Mouse (Mus musculus): ENCODE data around the gene Angptl1.

The Angptl1 gene

DNA sequence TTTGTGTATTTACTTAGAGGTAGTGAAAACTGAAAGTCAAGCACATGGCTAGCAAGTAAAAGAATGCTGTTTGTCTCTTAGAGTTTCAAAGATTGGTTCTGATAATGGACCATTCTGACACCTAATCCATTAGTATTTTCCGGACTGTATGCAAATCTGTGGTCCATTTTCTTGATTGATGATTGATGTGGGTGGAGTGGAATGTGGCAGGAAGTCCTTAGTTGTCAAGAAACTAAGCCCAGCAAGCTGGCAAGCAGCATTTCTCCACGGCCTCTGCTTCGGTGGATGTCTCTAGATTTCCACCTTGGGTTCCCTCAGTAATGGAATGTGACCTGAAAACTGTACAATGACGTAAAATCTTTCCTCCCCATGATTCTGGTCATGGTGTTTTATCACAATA lies 32.3 kb downstream of the Angptl1 start:
- in situ Hi-C loops (cut with MboI, MseI) = no loop called here

GRCm38 (mm10) chr1:156884782-156885181 lies 46.4 kb downstream of the Angptl1 start:
- in situ Hi-C loops (cut with MboI, MseI) = no loop called here

GRCm38 (mm10) chr1:156885879-156886278 lies 47.5 kb downstream of the Angptl1 start:
- in situ Hi-C loops (cut with MboI, MseI) = no loop called here

DNA sequence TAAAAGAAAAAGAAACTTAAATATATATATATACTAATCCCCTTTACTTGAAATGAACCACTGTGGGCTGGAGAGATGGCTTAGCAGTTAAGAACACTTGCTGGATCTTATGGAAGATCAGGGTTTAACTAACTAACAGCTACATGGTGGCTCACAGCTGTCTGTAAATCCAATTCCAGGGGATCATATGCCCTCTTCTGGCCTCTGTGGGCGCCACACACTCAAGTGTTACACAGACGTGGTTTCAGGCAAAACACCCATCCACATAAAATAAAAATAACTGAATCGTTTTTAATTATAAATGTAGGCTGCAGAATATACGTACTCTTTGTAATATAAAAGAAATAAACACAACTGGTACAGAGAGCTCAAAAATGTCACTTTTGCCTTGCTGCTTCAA lies 50.5 kb downstream of the Angptl1 start:
- in situ Hi-C loops (cut with MboI, MseI) = no loop called here

GRCm38 (mm10) chr1:156891561-156891960 lies 53.2 kb downstream of the Angptl1 start:
- in situ Hi-C loops (cut with MboI, MseI) = loop anchor here (10.0 kb wide), 1 partner anchor 523 kb away; the partner anchor contains the start of gene Rasal2

- in situ Hi-C loops (cut with MboI, MseI) = no loop called here
These were observed 63.3 kb downstream of the Angptl1 start for GRCm38 (mm10) chr1:156901689-156902088.

DNA sequence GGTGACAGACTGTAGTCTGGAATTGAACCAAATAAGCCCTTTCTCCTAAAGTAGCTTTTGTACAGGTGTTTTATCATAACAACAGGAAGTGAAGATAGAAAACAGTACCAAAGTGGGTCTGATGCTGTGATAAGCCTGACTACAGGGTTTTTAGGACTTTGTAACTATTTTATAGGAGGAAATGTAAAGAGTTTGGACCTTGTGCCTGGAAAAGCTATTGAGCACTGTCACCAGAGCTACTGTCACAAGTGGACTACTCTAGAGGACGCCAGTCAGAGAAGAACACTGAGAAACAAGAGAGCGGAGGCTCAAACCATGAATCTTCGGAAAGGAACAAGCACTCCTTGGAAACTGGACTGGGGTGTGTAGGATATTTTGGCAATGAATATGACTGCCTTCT lies 65.5 kb downstream of the Angptl1 start:
- in situ Hi-C loops (cut with MboI, MseI) = no loop called here

- in situ Hi-C loops (cut with MboI, MseI) = loop anchor here (5.0 kb wide), 1 partner anchor 163 kb away; no protein-coding TSS in a partner anchor
These were observed 67.3 kb downstream of the Angptl1 start for GRCm38 (mm10) chr1:156905660-156906059.

GRCm38 (mm10) chr1:156909265-156909664 lies 70.9 kb downstream of the Angptl1 start:
- in situ Hi-C loops (cut with MboI, MseI) = loop anchor here (5.0 kb wide), 1 partner anchor 167 kb away; no protein-coding TSS in a partner anchor

GRCm38 (mm10) chr1:156909866-156910265 lies 71.5 kb downstream of the Angptl1 start:
- in situ Hi-C loops (cut with MboI, MseI) = loop anchor here (5.0 kb wide), 1 partner anchor 168 kb away; no protein-coding TSS in a partner anchor

Data from regulatory T cell (primary cell).